8 mouse cellular contexts compared by ENCODE assay signal in the genomic region with DNA sequence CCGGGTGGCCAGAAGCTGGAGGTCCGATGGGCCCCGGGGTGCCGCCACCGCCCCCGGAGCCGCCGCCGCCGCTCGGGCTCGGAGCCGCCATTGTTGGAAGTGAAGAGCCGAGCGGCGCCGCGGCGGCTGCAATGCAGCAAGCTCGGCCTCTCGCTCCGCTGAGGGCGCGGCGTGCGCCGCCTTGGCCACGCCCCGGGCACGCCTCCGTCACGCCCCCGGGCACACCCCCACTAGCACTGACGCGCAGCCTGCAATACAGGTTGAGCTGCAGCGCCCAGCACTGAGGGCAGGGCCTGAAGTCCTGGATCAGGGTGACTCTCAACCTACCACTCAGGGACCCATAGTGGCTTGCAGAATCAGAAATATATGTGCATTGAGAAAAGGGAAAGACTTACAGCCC. TPM values are rescaled to one million over a fixed set of nuclear protein-coding genes. Genes with fewer than 3 reads are reported as not detected.
A peak's percentile ranks its signal among the peaks of the same experiment; 100 is the strongest.
DNase-seq lines count a peak whose midpoint lies in the region; ATAC-seq lines count a peak whose summit lies in the region.

A gene (minus strand): TSS at position 144 of the 400 bp plus-strand sequence.

- no peaks in the 10 kb centered on the region for H3K27me3 ChIP-seq in hindbrain, embryonic 13.5 days

- DNase-seq in Muller cell, postnatal 12 days (ENCODE audit: inconsistent ontology term): peak; percentile 95
- peak; percentile 96 to 98 for DNase-seq in cerebellum, postnatal 10 days
- DNase-seq in frontal cortex, postnatal 14 days (ENCODE audit: low spot score in 2 of 2): peak; percentile 74 to 84
- DNase-seq in layer of hippocampus, postnatal 25 days (ENCODE audit: extremely low spot score in 1 of 2, low spot score in 1 of 2): peak; percentile 86 to 87
- peak; percentile 93 for DNase-seq in lung, postnatal 25 days (ENCODE audit: low spot score)
- peak; percentile 93 for DNase-seq in retina, embryonic 14.5 days (ENCODE audit: low spot score)
- DNase-seq in thymus, postnatal 4 days: peak; percentile 97

- H3K4me2 ChIP-seq in hindbrain, embryonic 13.5 days: peak within 1 kb of the TSS; percentile 81

- H3K4me1 ChIP-seq in hindbrain, embryonic 13.5 days (replicated peaks): peaks cover 22% of the 10 kb centered on the region

- ATAC-seq in hindbrain, embryonic 13.5 days (ENCODE audit: low FRiP score): peak; percentile 99

- no peaks in the 10 kb centered on the region for H3K36me3 ChIP-seq in hindbrain, embryonic 13.5 days

- WGBS in hindbrain, embryonic 13.5 days: 0% methylated on average over 35 of the region's 36 CpGs

- H3K9ac ChIP-seq in hindbrain, embryonic 13.5 days: peak within 1 kb of the TSS; percentile 99

- H3K9me3 ChIP-seq in hindbrain, embryonic 13.5 days: no peaks in the 10 kb centered on the region

- H3K4me3 ChIP-seq in hindbrain, embryonic 13.5 days: peak within 1 kb of the TSS; percentile 99

- peak within 1 kb of the TSS; percentile 93 for H3K27ac ChIP-seq in hindbrain, embryonic 13.5 days

RNA-seq across cellular contexts. Expression of the gene that starts here (rescaled TPM):
- 77.5 and 82.0 TPM in 2 replicates for polyA plus RNA-seq in hindbrain, embryonic 13.5 days (2015; fragmentation: Nextera tagmentation; extraction: Ambion mirVana)
- 100 to 1,000 TPM; 196 TPM for total RNA-seq in layer of hippocampus, postnatal 25 days (2021)

Comparison
In these comparisons a context has a peak if more than half of its experiments do, and no peak if none do; other contexts are left out.
1. Peak in every context shown above with its lines: DNase-seq, ATAC-seq, H3K4me3 ChIP-seq and H3K27ac ChIP-seq.